Mouse (Mus musculus) midbrain, embryonic 16.5 days (tissue): ENCODE measurements at regions not wholly inside any gene's neighbourhood (a gene's known extent, or its start where the extent isn't known, plus 50 kb on each side); places are given as distances from the start of the nearest gene placed in this dataset.

Source experiments
- ATAC-seq: fragments of 200-750 bp; cut with Nextera tagmentation; 2 replicates; pipeline ENCODE4 v1.8.0; 2017; ENCODE audit warnings: moderate TSS enrichment
- H3K27ac ChIP-seq: fragments of 300-500 bp; sonication (generic); 2 replicates; pipeline ENCODE4 v1.5.1; 2014; ENCODE audit warnings: mild to moderate bottlenecking, low read length, mixed read lengths
- H3K27me3 ChIP-seq: fragments of 300-500 bp; sonication (generic); 2 replicates; pipeline ENCODE4 v1.6.1; 2014; ENCODE audit warnings: low read depth, low read length, mixed read lengths; ENCODE audit not compliant: control insufficient read depth, insufficient read depth
- H3K36me3 ChIP-seq: fragments of 300-500 bp; sonication (generic); 2 replicates; pipeline ENCODE4 v1.6.1; 2014; ENCODE audit warnings: mild to moderate bottlenecking, low read length, moderate library complexity, mixed read lengths; ENCODE audit not compliant: control insufficient read depth, insufficient read depth
- H3K4me1 ChIP-seq: fragments of 300-500 bp; sonication (generic); 2 replicates; pipeline ENCODE4 v1.6.1; 2014; ENCODE audit warnings: mild to moderate bottlenecking, low read length, mixed read lengths; ENCODE audit not compliant: control insufficient read depth, insufficient read depth
- H3K4me2 ChIP-seq: fragments of 300-500 bp; sonication (generic); 2 replicates; pipeline ENCODE4 v1.6.1; 2014; ENCODE audit warnings: mild to moderate bottlenecking, low read length, mixed read lengths
- H3K4me3 ChIP-seq: fragments of 300-500 bp; sonication (generic); 2 replicates; pipeline ENCODE4 v1.5.1; 2014; ENCODE audit warnings: low read depth, mild to moderate bottlenecking, low read length, moderate library complexity, mixed read lengths
- H3K9ac ChIP-seq: fragments of 300-500 bp; sonication (generic); 2 replicates; pipeline ENCODE4 v1.6.1; 2014; ENCODE audit warnings: low read depth, low read length, mixed read lengths
- H3K9me3 ChIP-seq: fragments of 300-500 bp; sonication (generic); replicated peaks from 2 replicates; pipeline ENCODE4 v1.6.1; 2014; ENCODE audit warnings: mild to moderate bottlenecking, low read length, mixed read lengths; ENCODE audit not compliant: control insufficient read depth, poor library complexity, severe bottlenecking
- WGBS: fragments of 180-500 bp; shearing (Covaris S2); extraction: QIAGEN DNeasy Blood & Tissue Kit; methylation state at CpG from one replicate; pipeline ENCODE4 v1.1.7; 2014; 5-methylcytosine and 5-hydroxymethylcytosine counted together

DNA sequence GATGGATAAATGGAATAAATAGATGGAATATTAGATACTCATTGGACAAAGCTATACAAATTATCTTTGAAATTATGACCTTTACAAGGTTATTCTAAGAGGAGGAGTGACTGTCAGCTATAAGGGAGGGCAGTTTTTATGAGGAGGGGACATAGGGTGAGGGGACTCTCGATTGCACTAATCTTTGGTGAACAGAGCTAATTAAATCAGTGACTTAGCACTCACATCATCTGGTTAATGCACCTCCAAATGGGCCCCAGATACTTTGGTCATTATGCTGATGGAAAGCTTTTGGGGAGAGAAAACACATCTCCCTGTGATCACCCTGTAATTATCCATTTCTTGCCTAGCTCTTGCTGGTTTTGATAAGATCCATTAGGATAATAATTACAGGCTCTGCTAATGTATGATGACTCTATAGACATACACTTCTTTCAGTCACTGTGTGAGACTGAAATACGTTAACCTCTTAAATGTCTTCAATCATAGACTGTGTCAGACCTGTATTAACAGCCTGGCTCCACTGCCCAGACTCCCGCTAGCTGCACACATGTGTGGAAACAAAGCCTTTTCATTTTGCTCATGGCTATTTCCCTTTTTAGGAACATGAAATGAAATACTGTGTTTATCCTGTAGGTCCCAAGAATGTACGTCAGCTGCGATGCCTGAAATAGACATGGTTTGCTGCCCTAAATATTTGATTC, 229.2 kb upstream of the Trib2 start:
- no peaks in the 10 kb centered on the region for H3K36me3 ChIP-seq
- peak; percentile 85; the same call in 1 of the 2 replicates for ATAC-seq
- no peaks in the 10 kb centered on the region for H3K9me3 ChIP-seq
- H3K4me1 ChIP-seq = 0 out of 2 replicates have a peak, but pooled peaks cover 2% of the 10 kb centered on the region
- H3K27me3 ChIP-seq = no peaks in the 10 kb centered on the region
- H3K9ac ChIP-seq = no peak overlapping the region
- no peak overlapping the region for H3K4me2 ChIP-seq
- H3K27ac ChIP-seq = no peak overlapping the region
- no peak overlapping the region for H3K4me3 ChIP-seq
- 55% methylated on average over 5 of the region's 5 CpGs for WGBS

DNA sequence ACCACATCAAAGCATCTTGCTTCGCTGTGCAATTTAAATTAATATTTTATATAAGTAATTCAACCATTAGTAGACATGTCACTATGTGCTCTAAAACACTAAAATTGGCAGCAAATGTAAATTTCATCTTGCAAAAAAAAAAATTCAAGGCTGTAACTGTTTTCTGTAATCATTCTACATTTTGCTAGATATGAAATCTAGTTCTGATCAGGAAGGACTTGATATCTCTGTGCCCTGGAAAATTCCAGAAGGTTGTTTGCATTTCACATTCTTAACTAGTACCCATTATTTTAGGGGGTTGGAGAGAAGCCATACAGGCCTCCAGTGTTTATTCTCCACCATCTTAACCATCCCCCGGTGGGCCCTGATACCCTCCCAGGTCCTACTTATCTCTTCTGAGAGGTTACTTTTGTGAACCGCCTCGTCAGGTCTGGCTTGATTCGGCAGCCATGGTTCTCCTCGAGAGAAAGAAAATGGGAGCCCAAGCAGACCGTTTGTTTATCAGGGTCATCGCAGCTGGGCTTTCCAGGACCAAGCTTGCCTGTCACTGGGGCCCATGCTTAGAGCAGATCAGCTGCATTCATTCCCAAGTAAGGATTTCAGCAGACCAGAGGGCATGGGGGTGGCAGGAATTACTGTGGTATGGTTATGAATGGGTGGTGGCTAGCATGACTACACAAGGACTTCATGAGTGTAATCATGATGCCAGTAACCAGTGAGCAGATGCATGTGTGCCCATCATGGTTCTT, 226.9 kb upstream of the Trib2 start:
- no peaks in the 10 kb centered on the region for H3K27me3 ChIP-seq
- no peak overlapping the region for H3K4me2 ChIP-seq
- H3K9ac ChIP-seq = no peak overlapping the region
- 87% methylated on average over 8 of the region's 8 CpGs for WGBS
- no peaks in the 10 kb centered on the region for H3K9me3 ChIP-seq
- no peaks in the 10 kb centered on the region for H3K36me3 ChIP-seq
- ATAC-seq = no peak
- no peaks in the 10 kb centered on the region for H3K4me1 ChIP-seq
- no peak overlapping the region for H3K27ac ChIP-seq
- H3K4me3 ChIP-seq = no peak overlapping the region

DNA sequence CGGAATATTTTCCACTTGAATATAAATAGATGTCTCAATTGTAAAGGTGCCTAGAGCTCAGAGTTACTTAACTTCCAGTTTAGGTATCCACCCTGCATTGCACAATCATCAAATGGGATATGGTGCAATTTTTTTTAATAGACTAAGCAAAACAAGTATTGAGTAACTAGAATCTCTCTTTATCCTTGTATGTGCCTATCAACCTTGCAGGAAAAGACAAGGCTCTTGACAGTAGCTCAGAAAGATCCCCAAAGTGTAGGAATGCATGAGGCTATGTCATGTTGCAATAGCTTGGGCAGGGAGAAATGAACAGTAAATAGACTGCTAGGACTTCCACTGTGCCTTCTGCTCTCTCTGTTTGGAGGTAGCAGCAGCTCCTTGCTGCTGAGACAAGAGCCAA, 225.6 kb upstream of the Trib2 start:
- no peaks in the 10 kb centered on the region for H3K27me3 ChIP-seq
- no peak overlapping the region for H3K4me3 ChIP-seq
- no peak overlapping the region for H3K4me2 ChIP-seq
- H3K36me3 ChIP-seq = no peaks in the 10 kb centered on the region
- no peak overlapping the region for H3K27ac ChIP-seq
- WGBS = 94% methylated on average over 1 of the region's 1 CpGs
- H3K9ac ChIP-seq = no peak overlapping the region
- H3K9me3 ChIP-seq = no peaks in the 10 kb centered on the region
- ATAC-seq = no peak
- no peaks in the 10 kb centered on the region for H3K4me1 ChIP-seq

DNA sequence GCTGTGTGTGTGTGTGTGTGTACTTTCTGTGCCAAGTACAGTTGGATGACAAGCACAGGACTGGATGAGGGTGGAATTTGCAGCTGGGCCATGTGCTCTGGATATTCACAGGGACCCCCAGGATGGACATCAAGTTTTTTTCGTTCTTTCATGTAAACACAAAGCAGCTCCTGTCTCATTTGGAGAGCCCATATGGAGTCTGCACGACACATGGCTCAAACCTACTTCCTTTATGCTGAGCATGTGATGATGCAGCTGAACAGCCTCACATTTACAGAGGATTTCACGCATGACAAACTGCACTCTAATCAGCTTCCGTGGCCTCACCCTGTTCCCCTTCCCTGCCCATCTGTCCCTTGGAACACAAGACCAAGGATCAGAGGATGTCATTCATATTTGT, 224.4 kb upstream of the Trib2 start:
- no peaks in the 10 kb centered on the region for H3K4me1 ChIP-seq
- no peaks in the 10 kb centered on the region for H3K27me3 ChIP-seq
- H3K27ac ChIP-seq = no peak overlapping the region
- H3K9ac ChIP-seq = no peak overlapping the region
- 30% methylated on average over 4 of the region's 4 CpGs for WGBS
- H3K9me3 ChIP-seq = no peaks in the 10 kb centered on the region
- H3K36me3 ChIP-seq = no peaks in the 10 kb centered on the region
- H3K4me3 ChIP-seq = no peak overlapping the region
- no peak overlapping the region for H3K4me2 ChIP-seq
- no peak for ATAC-seq

DNA sequence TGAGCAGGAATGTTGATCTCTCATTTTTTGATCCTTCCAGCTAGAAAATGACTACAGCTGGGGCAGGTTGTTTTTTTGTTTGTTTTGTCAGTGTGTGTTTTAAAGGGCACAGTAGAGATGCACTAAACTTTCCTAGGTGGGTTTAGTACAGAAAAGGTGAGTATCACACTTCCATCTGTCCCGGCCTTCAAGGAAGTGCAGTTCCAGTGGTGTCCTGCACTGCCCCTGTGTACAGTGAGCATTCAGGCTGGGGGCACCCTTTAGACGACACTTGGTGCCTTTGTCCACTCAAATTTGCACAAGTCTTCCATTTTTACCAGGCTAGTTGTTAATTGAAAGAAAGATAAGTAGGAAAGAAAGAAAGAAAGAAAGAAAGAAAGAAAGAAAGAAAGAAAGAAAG, 218.8 kb upstream of the Trib2 start:
- no peak overlapping the region for H3K4me3 ChIP-seq
- H3K36me3 ChIP-seq = no peaks in the 10 kb centered on the region
- no peaks in the 10 kb centered on the region for H3K27me3 ChIP-seq
- no peak overlapping the region for H3K9ac ChIP-seq
- H3K9me3 ChIP-seq = no peaks in the 10 kb centered on the region
- H3K27ac ChIP-seq = no peak overlapping the region
- ATAC-seq = no peak
- no peaks in the 10 kb centered on the region for H3K4me1 ChIP-seq
- 39% methylated on average over 2 of the region's 2 CpGs for WGBS
- no peak overlapping the region for H3K4me2 ChIP-seq

DNA sequence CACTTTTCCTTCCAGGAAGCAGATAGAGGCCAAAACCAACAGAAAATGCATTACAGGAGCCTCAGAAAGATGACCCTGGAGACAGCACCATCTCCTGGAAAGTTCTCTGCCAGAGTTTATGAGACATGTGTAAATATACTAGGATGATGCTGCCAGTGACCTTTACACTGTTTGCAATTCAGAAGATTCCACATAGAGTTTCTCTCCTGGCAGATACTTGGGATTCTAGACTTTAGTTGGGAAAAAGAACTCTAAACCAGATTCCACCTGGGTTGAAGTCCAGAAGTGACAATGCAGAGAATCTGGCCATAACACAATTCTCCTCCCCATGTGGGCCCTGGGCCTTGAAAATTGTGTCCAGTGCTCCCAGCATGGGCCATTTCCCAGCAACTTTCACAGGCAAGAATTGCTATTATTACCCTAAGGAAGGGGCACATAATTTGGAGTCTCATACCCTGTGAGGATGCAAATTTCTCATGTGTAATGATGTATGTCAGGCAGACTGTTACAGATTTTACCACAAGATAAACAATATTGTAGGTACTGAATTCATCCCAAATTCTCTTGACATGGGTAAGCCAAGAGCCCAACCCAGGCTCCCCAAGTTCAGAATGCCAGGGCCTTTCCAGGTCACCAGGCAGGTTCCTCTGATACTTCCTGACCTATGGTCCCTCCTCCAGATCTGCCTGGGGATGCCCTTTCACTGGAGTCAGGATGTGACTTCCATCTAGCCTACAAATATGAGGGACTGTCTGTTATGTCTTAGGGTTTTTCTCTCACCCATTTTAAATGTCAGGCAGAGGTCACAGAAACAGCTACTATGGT, 218.2 kb upstream of the Trib2 start:
- ATAC-seq = no peak
- Histone ChIP-seq H3K4me3 (no peak overlapping the region), H3K4me2 (no peak overlapping the region), H3K27me3 (no peaks in the 10 kb centered on the region), H3K9ac (no peak overlapping the region), H3K4me1 (no peaks in the 10 kb centered on the region), H3K27ac (no peak overlapping the region), H3K9me3 (no peaks in the 10 kb centered on the region), H3K36me3 (no peaks in the 10 kb centered on the region)

DNA sequence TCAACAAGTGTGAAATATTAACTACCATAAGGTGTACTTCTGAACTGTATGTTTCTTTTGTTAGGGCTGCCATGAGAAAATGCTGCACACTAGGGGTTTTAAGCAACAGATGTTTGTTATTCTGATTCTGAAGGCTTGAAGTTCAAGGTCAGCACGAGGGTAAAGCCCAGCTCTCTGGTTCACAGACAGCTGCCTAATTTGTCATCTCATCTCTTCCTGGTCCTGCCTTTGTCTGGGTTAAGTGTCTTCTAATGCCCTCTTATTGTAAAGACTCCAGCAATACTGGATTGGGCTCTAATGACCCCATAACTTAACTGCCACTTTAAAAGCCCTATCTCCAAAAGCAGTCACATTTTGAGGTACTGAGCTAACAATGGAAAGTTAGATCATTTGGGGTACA, 209.9 kb upstream of the Trib2 start:
- no peak overlapping the region for H3K4me2 ChIP-seq
- WGBS = 23% methylated on average over 1 of the region's 1 CpGs
- no peak overlapping the region for H3K9ac ChIP-seq
- no peaks in the 10 kb centered on the region for H3K9me3 ChIP-seq
- H3K36me3 ChIP-seq = no peaks in the 10 kb centered on the region
- no peak for ATAC-seq
- no peak overlapping the region for H3K27ac ChIP-seq
- no peaks in the 10 kb centered on the region for H3K27me3 ChIP-seq
- no peaks in the 10 kb centered on the region for H3K4me1 ChIP-seq
- no peak overlapping the region for H3K4me3 ChIP-seq

DNA sequence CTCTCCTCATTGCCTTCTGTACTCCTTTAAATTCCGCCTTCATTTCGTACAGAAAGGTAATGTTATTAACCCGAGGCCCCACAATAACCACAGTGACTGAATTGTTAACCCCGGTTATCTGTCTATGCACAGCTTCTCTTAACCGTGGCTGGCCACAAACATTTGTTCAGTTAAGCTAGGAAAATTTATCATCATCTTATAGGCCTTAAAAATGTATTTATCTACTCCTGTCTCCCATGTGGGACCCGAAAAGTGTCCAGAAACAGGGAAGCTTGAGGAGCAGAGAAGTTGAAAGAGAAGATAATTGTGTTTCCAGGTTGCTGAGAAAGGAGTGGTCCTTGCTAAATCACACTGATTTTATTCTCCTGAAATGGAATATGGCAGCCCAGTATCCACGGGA, 206.6 kb upstream of the Trib2 start:
- WGBS = 86% methylated on average over 7 of the region's 7 CpGs
- Histone ChIP-seq H3K27ac (no peak overlapping the region), H3K36me3 (no peaks in the 10 kb centered on the region), H3K4me3 (no peak overlapping the region), H3K4me1 (no peaks in the 10 kb centered on the region), H3K9me3 (no peaks in the 10 kb centered on the region), H3K9ac (no peak overlapping the region), H3K27me3 (no peaks in the 10 kb centered on the region), H3K4me2 (no peak overlapping the region)
- ATAC-seq = no peak
